Mouse (Mus musculus) embryonic fibroblast, embryonic 13.5 days (primary cell): Measurements from ENCODE around the gene Abca1.

Experiments
- CTCF ChIP-seq: IDR thresholded peaks from 2 replicates; pipeline ENCODE4 v1.5.1; 2011; ENCODE audit warnings: mild to moderate bottlenecking, control low read depth, low read length, moderate library complexity, borderline replicate concordance; ENCODE audit not compliant: insufficient read depth
- POLR2A ChIP-seq: IDR thresholded peaks from 2 replicates; pipeline ENCODE4 v1.6.1; 2011; ENCODE audit warnings: low read depth, mild to moderate bottlenecking, control low read depth, low read length, moderate library complexity

GRCm38 (mm10) chr4:53073025-53073424 is 86.7 kb downstream of the Abca1 start:
- TF ChIP-seq CTCF: no peak
- TF ChIP-seq POLR2A: no peak
